Mouse (Mus musculus) liver, adult 2 months (tissue): ENCODE results near the gene Map2k5.

ENCODE experiments used
- CTCF ChIP-seq: fragments of 200-500 bp; IDR thresholded peaks from 2 replicates; pipeline ENCODE4 v1.5.1; 2011; ENCODE audit warnings: low read depth, low read length, control low read depth
- POLR2A ChIP-seq: fragments of 200-500 bp; IDR thresholded peaks from 2 replicates; pipeline ENCODE4 v1.6.1; 2011; ENCODE audit warnings: low read length, control low read depth; ENCODE audit not compliant: insufficient read depth; ENCODE audit errors: extremely low read depth

DNA sequence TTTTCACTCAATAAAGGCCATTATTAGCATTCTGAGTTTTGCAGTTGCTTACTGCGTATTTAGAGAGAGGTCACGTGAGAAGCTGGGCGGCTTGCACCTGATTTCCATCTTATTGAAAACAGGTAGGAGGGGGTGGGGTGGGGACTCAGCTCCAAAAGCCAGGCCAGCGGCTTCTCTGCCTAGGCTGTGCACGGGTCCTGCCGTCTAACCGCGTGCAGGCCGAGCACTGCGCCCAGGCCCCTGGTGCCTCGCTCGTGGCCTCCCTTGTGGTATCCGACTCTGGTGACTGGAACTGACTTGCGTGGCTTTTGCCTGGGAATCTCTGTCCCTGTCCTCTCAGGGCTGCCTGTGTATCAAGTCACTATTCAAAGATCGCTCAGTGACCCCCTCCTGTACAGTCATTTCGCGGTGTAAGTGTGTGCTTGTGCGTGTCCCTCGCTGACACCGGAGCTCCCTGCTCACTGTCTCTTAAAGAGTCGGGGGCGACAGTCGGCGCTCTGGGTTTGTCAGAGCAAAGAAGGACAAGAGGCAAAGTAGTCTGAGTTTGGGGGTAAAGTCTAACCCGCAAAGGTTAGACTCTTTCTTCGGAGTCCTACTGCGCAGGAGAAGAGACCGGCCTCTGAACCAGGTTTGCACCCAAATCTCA lies 245.6 kb downstream of the Map2k5 start:
- no peak for TF ChIP-seq CTCF
- no peak for TF ChIP-seq POLR2A
